Mouse (Mus musculus) heart, postnatal 0 days (tissue): ENCODE results near the gene Srebf2.

ENCODE experiments used
- CTCF ChIP-seq: IDR thresholded peaks from 2 replicates; pipeline ENCODE4 v1.5.1; 2016; ENCODE audit warnings: antibody characterized with exemption, control low read depth, low read depth
- EP300 ChIP-seq: IDR thresholded peaks from 2 replicates; pipeline ENCODE4 v1.6.1; 2016; ENCODE audit warnings: antibody characterized with exemption, low read depth

DNA sequence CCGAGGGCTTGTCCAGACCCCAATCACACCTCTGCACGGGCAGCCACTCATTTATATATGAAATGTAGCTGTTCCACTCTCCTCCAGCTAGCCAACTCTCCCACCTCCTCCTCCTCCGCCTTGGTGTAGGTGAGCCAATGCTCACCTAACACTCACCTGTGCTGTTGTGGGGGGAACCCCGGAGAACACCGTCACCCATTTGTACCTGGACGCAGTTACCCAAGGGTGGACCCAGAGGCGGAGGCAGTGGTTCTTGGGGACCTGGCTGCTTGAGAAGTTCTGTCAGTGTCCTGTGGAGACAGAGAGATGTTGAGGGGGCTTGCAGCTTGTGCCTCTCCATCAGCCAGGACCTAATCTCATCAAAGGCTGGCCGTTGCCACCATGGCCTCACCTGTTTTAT, 61.3 kb downstream of the Srebf2 start:
- TF ChIP-seq CTCF, result no peak
- no peak for TF ChIP-seq EP300
